Mouse (Mus musculus): ENCODE measurements around the gene Mill2. TPM values are rescaled to one million over a fixed set of nuclear protein-coding genes. Genes with fewer than 3 reads are reported as not detected.
A peak's percentile ranks its signal among the peaks of the same experiment; 100 is the strongest.

Gene Mill2
- polyA plus RNA-seq, 1 experiment: 2.6 TPM

- Histone ChIP-seq H3K4me1 (ENCODE audit: control insufficient read depth, insufficient read depth, low read length) (no peaks in the 10 kb centered on the region), H3K27ac (ENCODE audit: insufficient read depth, low read length) (no peak overlapping the region), H3K4me3 (ENCODE audit: insufficient read depth, low read length) (peak overlapping the region; percentile 26; the same call in 1 of the 2 replicates)
- no peak for TF ChIP-seq CTCF (IDR thresholded peaks at IDR 0.05; ENCODE audit: extremely low read depth, insufficient read depth, low read length)
- TF ChIP-seq POLR2A (IDR thresholded peaks at IDR 0.05; ENCODE audit: extremely low read depth, insufficient read depth, low read length): no peak
These were observed 32.4 kb downstream of the Mill2 start for GRCm38 (mm10) chr7:18872014-18872802.

- Histone ChIP-seq H3K4me3 (ENCODE audit: insufficient read depth, low read length) (peak overlapping the region; percentile 26), H3K4me1 (ENCODE audit: control insufficient read depth, insufficient read depth, low read length) (no peaks in the 10 kb centered on the region), H3K27ac (ENCODE audit: insufficient read depth, low read length) (no peak overlapping the region)
- TF ChIP-seq POLR2A (IDR thresholded peaks at IDR 0.05; ENCODE audit: extremely low read depth, insufficient read depth, low read length): no peak
- TF ChIP-seq CTCF (IDR thresholded peaks at IDR 0.05; ENCODE audit: extremely low read depth, insufficient read depth, low read length): no peak
These were observed 33.0 kb downstream of the Mill2 start for GRCm38 (mm10) chr7:18872816-18873215.

- Histone ChIP-seq H3K27ac (ENCODE audit: insufficient read depth, low read length) (no peak overlapping the region), H3K4me3 (ENCODE audit: insufficient read depth, low read length) (peak overlapping the region; percentile 26), H3K4me1 (ENCODE audit: control insufficient read depth, insufficient read depth, low read length) (no peaks in the 10 kb centered on the region)
- no peak for TF ChIP-seq POLR2A (IDR thresholded peaks at IDR 0.05; ENCODE audit: extremely low read depth, insufficient read depth, low read length)
- TF ChIP-seq CTCF (IDR thresholded peaks at IDR 0.05; ENCODE audit: extremely low read depth, insufficient read depth, low read length): peak; percentile 89
These were observed 33.5 kb downstream of the Mill2 start for GRCm38 (mm10) chr7:18873253-18873652.

DNA sequence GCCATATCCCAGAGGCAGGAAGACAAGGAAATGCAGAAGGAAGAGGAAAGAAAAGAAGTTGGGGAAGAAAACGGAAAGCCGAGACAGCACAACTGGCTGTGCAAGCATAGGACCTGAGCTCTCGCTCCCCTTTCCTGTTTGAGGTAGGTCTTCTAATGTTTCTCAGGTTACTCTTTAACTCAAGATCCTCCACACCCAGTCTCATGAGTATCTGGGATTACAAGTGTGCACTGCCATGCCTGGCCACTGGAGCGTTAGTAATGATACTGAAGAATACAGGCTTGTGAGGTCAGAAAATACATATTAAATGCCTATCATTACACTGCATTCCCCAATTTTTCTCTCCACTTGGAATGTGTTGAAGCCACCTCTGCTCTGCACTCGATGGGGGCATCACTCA, 35.6 kb downstream of the Mill2 start:
- TF ChIP-seq CTCF (IDR thresholded peaks at IDR 0.05; ENCODE audit: extremely low read depth, insufficient read depth, low read length) (no peak), POLR2A (IDR thresholded peaks at IDR 0.05; ENCODE audit: extremely low read depth, insufficient read depth, low read length) (no peak)
- Histone ChIP-seq H3K4me1 (ENCODE audit: control insufficient read depth, insufficient read depth, low read length) (no peaks in the 10 kb centered on the region), H3K4me3 (ENCODE audit: insufficient read depth, low read length) (no peak overlapping the region), H3K27ac (ENCODE audit: insufficient read depth, low read length) (no peak overlapping the region)

DNA sequence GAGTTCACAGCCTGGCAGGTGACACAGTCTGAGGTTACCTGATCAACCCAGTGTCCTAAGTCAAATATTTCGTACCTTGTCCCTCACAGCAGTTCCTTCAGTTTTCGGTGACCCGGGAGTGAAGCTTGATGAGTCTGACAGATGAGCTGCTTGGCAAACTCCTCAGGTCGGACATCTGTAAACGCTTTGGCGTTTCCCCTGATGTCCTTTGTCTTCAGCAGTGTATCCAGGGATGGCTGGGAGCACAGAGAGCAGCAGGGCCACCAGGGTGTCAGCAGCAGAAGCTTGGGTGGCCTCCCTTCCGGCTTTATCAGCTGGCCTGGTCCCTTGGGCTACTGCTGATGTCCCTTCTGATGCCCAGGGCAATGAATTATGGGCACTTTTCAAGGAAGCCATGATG, 38.9 kb downstream of the Mill2 start:
- no peak overlapping the region for H3K27ac ChIP-seq (ENCODE audit: insufficient read depth, low read length)
- no peaks in the 10 kb centered on the region for H3K4me1 ChIP-seq (ENCODE audit: control insufficient read depth, insufficient read depth, low read length)
- no peak for TF ChIP-seq CTCF (IDR thresholded peaks at IDR 0.05; ENCODE audit: extremely low read depth, insufficient read depth, low read length)
- H3K4me3 ChIP-seq (ENCODE audit: insufficient read depth, low read length): no peak overlapping the region

DNA sequence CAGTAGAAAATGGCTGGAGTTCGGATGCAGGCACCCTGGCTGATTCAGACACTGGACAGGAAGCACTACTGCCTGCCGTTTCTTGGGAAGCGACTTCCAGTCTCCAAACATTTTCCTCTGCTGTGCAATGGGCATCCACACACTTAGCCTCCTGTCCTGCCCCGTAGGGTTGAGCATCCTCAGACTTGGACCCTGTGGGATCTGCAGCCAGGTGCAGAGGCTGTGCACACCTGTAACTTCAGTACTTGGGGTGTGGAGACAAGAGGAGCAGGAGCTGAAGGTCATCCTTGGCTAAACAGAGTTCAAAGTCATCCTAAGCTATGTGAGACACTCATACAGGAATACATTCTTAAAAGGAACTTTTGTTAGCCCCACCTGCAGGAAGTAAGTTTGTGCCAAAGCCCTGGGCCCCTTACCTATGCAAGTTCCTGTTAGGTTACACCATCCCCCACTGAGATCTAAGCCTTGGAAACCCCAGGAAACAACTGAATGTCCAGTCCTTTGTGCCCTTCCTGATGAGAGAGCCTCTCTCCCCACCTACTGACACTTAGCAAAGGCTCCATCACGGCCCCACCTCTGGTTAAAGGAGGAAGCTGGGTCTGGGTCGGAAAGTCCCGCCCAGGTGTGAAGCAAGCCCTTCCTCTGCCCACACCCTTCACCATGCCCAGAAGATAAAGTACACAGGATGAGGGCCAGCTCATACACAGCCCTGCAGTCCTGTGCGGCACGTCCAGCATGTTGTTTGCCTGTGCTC, 44.4 kb downstream of the Mill2 start:
- H3K4me1 ChIP-seq (ENCODE audit: control insufficient read depth, insufficient read depth, low read length): no peaks in the 10 kb centered on the region
- TF ChIP-seq CTCF (IDR thresholded peaks at IDR 0.05; ENCODE audit: extremely low read depth, insufficient read depth, low read length) (no peak), POLR2A (IDR thresholded peaks at IDR 0.05; ENCODE audit: extremely low read depth, insufficient read depth, low read length) (peak; percentile 39; the same call in 1 of the 2 replicates)
- peak overlapping the region; percentile 8; the same call in 1 of the 2 replicates for H3K4me3 ChIP-seq (ENCODE audit: insufficient read depth, low read length)
- peak overlapping the region; percentile 23; the same call in 1 of the 2 replicates for H3K27ac ChIP-seq (ENCODE audit: insufficient read depth, low read length)

- Histone ChIP-seq H3K4me3 (ENCODE audit: insufficient read depth, low read length) (peak overlapping the region; percentile 8; the same call in 1 of the 2 replicates), H3K27ac (ENCODE audit: insufficient read depth, low read length) (no peak overlapping the region), H3K4me1 (ENCODE audit: control insufficient read depth, insufficient read depth, low read length) (no peaks in the 10 kb centered on the region)
- TF ChIP-seq POLR2A (IDR thresholded peaks at IDR 0.05; ENCODE audit: extremely low read depth, insufficient read depth, low read length) (no peak), CTCF (IDR thresholded peaks at IDR 0.05; ENCODE audit: extremely low read depth, insufficient read depth, low read length) (no peak)
These were observed 45.1 kb downstream of the Mill2 start for GRCm38 (mm10) chr7:18884745-18885422.

DNA sequence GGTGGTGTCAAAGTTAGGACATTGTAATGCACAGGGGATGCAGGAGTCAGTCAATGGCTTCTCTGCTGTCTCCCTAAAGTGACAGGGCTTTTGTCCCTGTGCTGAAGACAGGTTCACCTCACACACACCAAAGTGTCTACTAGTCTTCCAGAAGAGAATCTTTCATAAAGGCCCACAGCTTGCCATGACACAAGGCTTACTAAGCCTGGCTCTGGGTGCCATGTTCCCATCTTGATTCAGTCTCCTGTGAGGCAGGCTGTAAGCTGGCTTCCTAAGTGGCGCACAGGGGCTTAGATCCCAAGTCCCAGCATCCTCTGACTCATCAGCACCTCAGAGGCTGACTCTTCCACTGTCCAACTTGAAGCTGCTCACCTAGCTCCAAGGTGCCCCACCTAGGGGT, 47.2 kb downstream of the Mill2 start:
- H3K4me1 ChIP-seq (ENCODE audit: control insufficient read depth, insufficient read depth, low read length): no peaks in the 10 kb centered on the region
- no peak overlapping the region for H3K27ac ChIP-seq (ENCODE audit: insufficient read depth, low read length)
- no peak overlapping the region for H3K4me3 ChIP-seq (ENCODE audit: insufficient read depth, low read length)
- no peak for TF ChIP-seq POLR2A (IDR thresholded peaks at IDR 0.05; ENCODE audit: extremely low read depth, insufficient read depth, low read length)
- TF ChIP-seq CTCF (IDR thresholded peaks at IDR 0.05; ENCODE audit: extremely low read depth, insufficient read depth, low read length): no peak

DNA sequence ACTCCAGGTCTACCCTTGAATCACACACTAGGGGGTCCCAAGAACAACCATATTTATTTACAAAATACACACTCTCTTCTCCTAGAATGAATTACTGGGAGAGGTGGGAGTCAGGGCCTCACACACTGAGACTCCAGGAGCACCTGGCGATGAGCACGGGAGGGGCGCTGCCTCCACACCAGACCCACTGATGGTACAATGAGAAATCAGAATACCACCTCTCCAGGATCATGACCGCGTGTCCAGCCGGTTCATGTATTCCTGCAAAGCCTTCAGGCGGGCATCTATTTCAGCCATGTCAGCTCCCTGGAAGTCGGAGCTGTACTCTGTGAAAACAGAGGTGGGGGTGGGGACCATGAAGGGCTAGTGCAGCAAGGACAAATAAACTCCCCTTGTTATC, 51.1 kb downstream of the Mill2 start:
- no peak for TF ChIP-seq POLR2A (IDR thresholded peaks at IDR 0.05; ENCODE audit: extremely low read depth, insufficient read depth, low read length)
- TF ChIP-seq CTCF (IDR thresholded peaks at IDR 0.05; ENCODE audit: extremely low read depth, insufficient read depth, low read length): no peak
- Histone ChIP-seq H3K4me1 (ENCODE audit: control insufficient read depth, insufficient read depth, low read length) (no peaks in the 10 kb centered on the region), H3K4me3 (ENCODE audit: insufficient read depth, low read length) (no peak overlapping the region), H3K27ac (ENCODE audit: insufficient read depth, low read length) (no peak overlapping the region)
